Mouse (Mus musculus) lung, adult 2 months (tissue): ENCODE results near the gene Cfap161.

Experiments
- CTCF ChIP-seq: fragments of 200-500 bp; IDR thresholded peaks from 2 replicates; pipeline ENCODE4 v1.5.1; 2011; ENCODE audit warnings: mild to moderate bottlenecking, low read length, control low read depth; ENCODE audit not compliant: insufficient read depth
- POLR2A ChIP-seq: fragments of 200-500 bp; IDR thresholded peaks from 2 replicates; pipeline ENCODE4 v1.6.1; 2011; ENCODE audit warnings: low read depth, mild to moderate bottlenecking, control low read depth, low read length, borderline replicate concordance; ENCODE audit errors: extremely low read depth

- no peak for TF ChIP-seq CTCF
- no peak for TF ChIP-seq POLR2A
These were observed 55.8 kb downstream of the Cfap161 start for GRCm38 (mm10) chr7:83738623-83739462.
